Mouse (Mus musculus) intestine, embryonic 14.5 days (tissue): ENCODE measurements at regions not wholly inside any gene's neighbourhood (a gene's known extent, or its start where the extent isn't known, plus 50 kb on each side); places are given as distances from the start of the nearest gene placed in this dataset. TPM values are rescaled to one million over a fixed set of nuclear protein-coding genes. Genes with fewer than 3 reads are reported as not detected.

Experiments used
- ATAC-seq: fragments of 200-750 bp; cut with Nextera tagmentation; replicated peaks from 2 replicates; pipeline ENCODE4 v1.8.0; 2017; ENCODE audit warnings: low read depth, moderate number of reproducible peaks, moderate TSS enrichment, moderate library complexity; ENCODE audit not compliant: low FRiP score, low TSS enrichment
- DNase-seq: peaks from one replicate; pipeline ENCODE4 v3.0.0-alpha.2; 2018; ENCODE audit warnings: low spot score
- H3K27ac ChIP-seq: fragments of 300-500 bp; sonication (generic); 2 replicates; pipeline ENCODE4 v1.5.1; 2014; ENCODE audit warnings: low read depth, mild to moderate bottlenecking, control low read depth
- H3K27me3 ChIP-seq: fragments of 300-500 bp; sonication (generic); replicated peaks from 2 replicates; pipeline ENCODE4 v1.6.1; 2014; ENCODE audit warnings: low read length, control low read depth; ENCODE audit not compliant: control insufficient read depth, insufficient read depth
- H3K36me3 ChIP-seq: fragments of 300-500 bp; sonication (generic); 2 replicates; pipeline ENCODE4 v1.6.1; 2014; ENCODE audit warnings: low read length, control low read depth; ENCODE audit not compliant: control insufficient read depth, insufficient read depth
- H3K4me1 ChIP-seq: fragments of 300-500 bp; sonication (generic); replicated peaks from 2 replicates; pipeline ENCODE4 v1.6.1; 2014; ENCODE audit warnings: low read length, control low read depth, mixed read lengths; ENCODE audit not compliant: control insufficient read depth, insufficient read depth
- H3K4me2 ChIP-seq: fragments of 300-500 bp; sonication (generic); 2 replicates; pipeline ENCODE4 v1.6.1; 2014; ENCODE audit warnings: low read length
- H3K4me3 ChIP-seq: fragments of 300-500 bp; sonication (generic); 2 replicates; pipeline ENCODE4 v1.5.1; 2014; ENCODE audit warnings: low read depth, low read length, control low read depth, mixed read lengths
- H3K9ac ChIP-seq: fragments of 300-500 bp; sonication (generic); 2 replicates; pipeline ENCODE4 v1.6.1; 2014; ENCODE audit warnings: mild to moderate bottlenecking, low read length
- H3K9me3 ChIP-seq: fragments of 300-500 bp; sonication (generic); 2 replicates; pipeline ENCODE4 v1.6.1; 2016; ENCODE audit warnings: low read length, control low read depth; ENCODE audit not compliant: control insufficient read depth
- WGBS: fragments of 180-500 bp; shearing (Covaris S2); extraction: QIAGEN DNeasy Blood & Tissue Kit; methylation state at CpG from one replicate; pipeline ENCODE4 v1.1.7; 2014; 5-methylcytosine and 5-hydroxymethylcytosine counted together
- microRNA-seq: library from miRNA; unstranded; fragments of <30 nt; microRNA quantifications from one replicate; pipeline ENCODE4, GENCODE M21; 2016

DNA sequence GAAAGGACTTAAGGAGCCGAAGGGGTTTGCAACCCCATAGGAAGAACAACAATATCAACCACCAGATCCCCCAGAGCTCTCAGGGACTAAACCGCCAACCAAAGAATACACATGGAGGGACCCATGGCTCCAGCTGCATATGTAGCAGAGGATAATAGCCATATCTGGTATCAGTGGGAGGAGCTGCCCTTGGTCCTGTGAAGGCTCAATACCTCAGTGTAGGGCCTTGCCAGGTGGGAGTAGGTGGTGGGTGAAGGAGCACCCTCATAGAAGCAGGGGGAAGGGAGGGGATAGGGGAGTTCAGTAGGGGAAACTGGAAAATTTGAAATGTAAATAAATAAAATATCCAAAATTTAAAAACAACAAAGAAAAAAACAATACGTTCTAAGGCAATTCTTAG is 128.7 kb upstream of the Slc24a2 start:
- H3K9me3 ChIP-seq = no peaks in the 10 kb centered on the region
- WGBS = 88% methylated on average over 3 of the region's 3 CpGs
- DNase-seq = no peak
- H3K36me3 ChIP-seq = no peaks in the 10 kb centered on the region
- no peak overlapping the region for H3K4me3 ChIP-seq
- no peaks in the 10 kb centered on the region for H3K4me1 ChIP-seq
- H3K27me3 ChIP-seq = no peaks in the 10 kb centered on the region
- H3K9ac ChIP-seq = no peak overlapping the region
- no peak overlapping the region for H3K4me2 ChIP-seq
- ATAC-seq = no peak
- H3K27ac ChIP-seq = no peak overlapping the region

GRCm38 (mm10) chr4:87332968-87333367 is 102.7 kb upstream of the Slc24a2 start:
- H3K4me2 ChIP-seq = no peak overlapping the region
- WGBS = 79% methylated on average over 2 of the region's 2 CpGs
- H3K9ac ChIP-seq = no peak overlapping the region
- no peak for ATAC-seq
- H3K9me3 ChIP-seq = no peaks in the 10 kb centered on the region
- H3K36me3 ChIP-seq = no peaks in the 10 kb centered on the region
- DNase-seq = no peak
- no peaks in the 10 kb centered on the region for H3K4me1 ChIP-seq
- no peak overlapping the region for H3K4me3 ChIP-seq
- H3K27me3 ChIP-seq = no peaks in the 10 kb centered on the region
- no peak overlapping the region for H3K27ac ChIP-seq

DNA sequence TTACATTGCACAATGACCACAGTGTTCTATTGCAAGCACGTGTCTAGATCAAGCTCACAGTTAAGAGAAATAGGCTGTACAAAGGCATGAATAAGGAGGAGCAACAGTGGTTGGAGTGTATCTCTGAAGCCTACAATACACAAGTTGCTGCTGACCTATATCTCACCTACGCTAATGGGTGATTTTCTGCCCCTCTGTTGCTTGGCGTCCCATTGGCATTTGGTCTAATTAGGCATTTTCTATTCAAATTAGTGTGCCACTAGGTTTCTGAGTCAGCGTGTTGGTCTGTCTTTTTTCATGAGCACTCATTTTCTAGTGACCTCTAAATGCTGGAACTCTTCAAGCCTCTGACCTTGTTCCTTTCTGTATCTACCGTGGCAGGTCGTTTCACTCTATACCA is 98.9 kb upstream of the Slc24a2 start:
- no peaks in the 10 kb centered on the region for H3K36me3 ChIP-seq
- WGBS = 64% methylated on average over 6 of the region's 6 CpGs

GRCm38 (mm10) chr4:87321726-87322349 is 91.6 kb upstream of the Slc24a2 start:
- Histone ChIP-seq H3K27ac (no peak overlapping the region), H3K36me3 (no peaks in the 10 kb centered on the region)
- WGBS = 77% methylated on average over 2 of the region's 2 CpGs

More for the DNA sequence above, 98.9 kb upstream of the Slc24a2 start:
- no peaks in the 10 kb centered on the region for H3K27me3 ChIP-seq
- DNase-seq (no peak), ATAC-seq (no peak)
- H3K4me3 ChIP-seq = no peak overlapping the region
- H3K27ac ChIP-seq = no peak overlapping the region
- no peak overlapping the region for H3K4me2 ChIP-seq
- H3K9ac ChIP-seq = no peak overlapping the region
- H3K9me3 ChIP-seq = no peaks in the 10 kb centered on the region
- no peaks in the 10 kb centered on the region for H3K4me1 ChIP-seq

GRCm38 (mm10) chr4:87298129-87298528 is 67.9 kb upstream of the Slc24a2 start:
- Histone ChIP-seq H3K4me2 (no peak overlapping the region), H3K36me3 (no peaks in the 10 kb centered on the region), H3K9ac (no peak overlapping the region), H3K27ac (no peak overlapping the region), H3K4me1 (no peaks in the 10 kb centered on the region), H3K27me3 (no peaks in the 10 kb centered on the region), H3K9me3 (no peaks in the 10 kb centered on the region), H3K4me3 (no peak overlapping the region)
- DNase-seq = no peak
- ATAC-seq = no peak
- 77% methylated on average over 5 of the region's 5 CpGs for WGBS

More at GRCm38 (mm10) chr4:87321726-87322349, 91.6 kb upstream of the Slc24a2 start:
- Histone ChIP-seq H3K4me3 (no peak overlapping the region), H3K4me1 (no peaks in the 10 kb centered on the region), H3K4me2 (no peak overlapping the region), H3K9ac (no peak overlapping the region), H3K27me3 (no peaks in the 10 kb centered on the region), H3K9me3 (no peaks in the 10 kb centered on the region)
- ATAC-seq (no peak), DNase-seq (no peak)

GRCm38 (mm10) chr4:87294538-87294937 is 64.3 kb upstream of the Slc24a2 start:
- DNase-seq (no peak), ATAC-seq (no peak)
- Histone ChIP-seq H3K9ac (no peak overlapping the region), H3K4me2 (no peak overlapping the region), H3K27ac (no peak overlapping the region), H3K4me3 (no peak overlapping the region), H3K36me3 (no peaks in the 10 kb centered on the region), H3K4me1 (no peaks in the 10 kb centered on the region), H3K27me3 (no peaks in the 10 kb centered on the region), H3K9me3 (no peaks in the 10 kb centered on the region)

Small RNAs in the stretch of these regions (microRNA-seq; reads per million reads assigned to microRNA genes)
- gene Gm23154 = not detected
